Mouse (Mus musculus): ENCODE data around the gene Ulk4. TPM values are rescaled to one million over a fixed set of nuclear protein-coding genes. Genes with fewer than 3 reads are reported as not detected.

Ulk4 gene
- polyA plus RNA-seq, 1 experiment from 2014 or later: 213 TPM

GRCm38 (mm10) chr9:120933886-120934758 lies 342.9 kb downstream of the Ulk4 start:
- peak overlapping the region; percentile 94 for H3K9ac ChIP-seq (replicated peaks; ENCODE audit: low read length)
- 0% methylated on average over 51 of the region's 57 CpGs for WGBS
- peak; percentile 37 for ATAC-seq (replicated peaks; ENCODE audit: insufficient number of reproducible peaks, low FRiP score, low TSS enrichment, low read depth)
- DNase-seq (ENCODE audit: low spot score): peak; percentile 81
- peak overlapping the region; percentile 91 for H3K27ac ChIP-seq (replicated peaks; ENCODE audit: low read depth, low read length)
- H3K4me3 ChIP-seq (ENCODE audit: low read depth, low read length): peak overlapping the region; percentile 72
- no peaks in the 10 kb centered on the region for H3K27me3 ChIP-seq (ENCODE audit: control insufficient read depth, insufficient read depth, low read length)
- peak overlapping the region; percentile 89 for H3K4me2 ChIP-seq (ENCODE audit: low read depth, low read length)
- H3K4me1 ChIP-seq (ENCODE audit: control insufficient read depth, insufficient read depth, low read length): 0 out of 2 replicates have a peak, but pooled peaks cover 2% of the 10 kb centered on the region
- H3K9me3 ChIP-seq (replicated peaks; ENCODE audit: control insufficient read depth, low read length): no peaks in the 10 kb centered on the region
- H3K36me3 ChIP-seq (replicated peaks; ENCODE audit: control insufficient read depth, insufficient read depth, low read depth, low read length): no peaks in the 10 kb centered on the region

- DNase-seq (ENCODE audit: low spot score) (no peak), ATAC-seq (replicated peaks; ENCODE audit: insufficient number of reproducible peaks, low FRiP score, low TSS enrichment, low read depth) (no peak)
- Histone ChIP-seq H3K4me1 (ENCODE audit: control insufficient read depth, insufficient read depth, low read length) (0 out of 2 replicates have a peak, but pooled peaks cover 2% of the 10 kb centered on the region), H3K4me2 (ENCODE audit: low read depth, low read length) (peak overlapping the region; percentile 4; the same call in 1 of the 2 replicates), H3K4me3 (ENCODE audit: low read depth, low read length) (peak overlapping the region; percentile 72), H3K27ac (replicated peaks; ENCODE audit: low read depth, low read length) (peak overlapping the region; percentile 91), H3K9me3 (replicated peaks; ENCODE audit: control insufficient read depth, low read length) (no peaks in the 10 kb centered on the region), H3K27me3 (ENCODE audit: control insufficient read depth, insufficient read depth, low read length) (no peaks in the 10 kb centered on the region), H3K9ac (replicated peaks; ENCODE audit: low read length) (peak overlapping the region; percentile 94), H3K36me3 (replicated peaks; ENCODE audit: control insufficient read depth, insufficient read depth, low read depth, low read length) (no peaks in the 10 kb centered on the region)
- 1% methylated on average over 35 of the region's 58 CpGs for WGBS
Observed at GRCm38 (mm10) chr9:120933587-120933885, 343.5 kb downstream of the Ulk4 start.

- peak overlapping the region; percentile 72 for H3K4me3 ChIP-seq (ENCODE audit: low read depth, low read length)
- peak overlapping the region; percentile 21 for H3K4me2 ChIP-seq (ENCODE audit: low read depth, low read length)
- H3K4me1 ChIP-seq (ENCODE audit: control insufficient read depth, insufficient read depth, low read length): 0 out of 2 replicates have a peak, but pooled peaks cover 2% of the 10 kb centered on the region
- H3K9ac ChIP-seq (replicated peaks; ENCODE audit: low read length): peak overlapping the region; percentile 94
- H3K27ac ChIP-seq (replicated peaks; ENCODE audit: low read depth, low read length): peak overlapping the region; percentile 91
- WGBS: 5% methylated on average over 69 of the region's 78 CpGs
- no peaks in the 10 kb centered on the region for H3K36me3 ChIP-seq (replicated peaks; ENCODE audit: control insufficient read depth, insufficient read depth, low read depth, low read length)
- no peaks in the 10 kb centered on the region for H3K9me3 ChIP-seq (replicated peaks; ENCODE audit: control insufficient read depth, low read length)
- no peaks in the 10 kb centered on the region for H3K27me3 ChIP-seq (ENCODE audit: control insufficient read depth, insufficient read depth, low read length)
- peak; percentile 97 for DNase-seq (ENCODE audit: low spot score)
- ATAC-seq (replicated peaks; ENCODE audit: insufficient number of reproducible peaks, low FRiP score, low TSS enrichment, low read depth): peak; percentile 83
Observed at GRCm38 (mm10) chr9:120932797-120933586, 344.0 kb downstream of the Ulk4 start.

- H3K27ac ChIP-seq (replicated peaks; ENCODE audit: low read depth, low read length): no peak overlapping the region
- DNase-seq (ENCODE audit: low spot score): peak; percentile 20
Observed at GRCm38 (mm10) chr9:120932371-120932770, 344.6 kb downstream of the Ulk4 start.

GRCm38 (mm10) chr9:120930811-120931210 lies 346.2 kb downstream of the Ulk4 start:
- no peaks in the 10 kb centered on the region for H3K27me3 ChIP-seq (ENCODE audit: control insufficient read depth, insufficient read depth, low read length)
- H3K36me3 ChIP-seq (replicated peaks; ENCODE audit: control insufficient read depth, insufficient read depth, low read depth, low read length): no peaks in the 10 kb centered on the region
- no peaks in the 10 kb centered on the region for H3K9me3 ChIP-seq (replicated peaks; ENCODE audit: control insufficient read depth, low read length)
- ATAC-seq (replicated peaks; ENCODE audit: insufficient number of reproducible peaks, low FRiP score, low TSS enrichment, low read depth): no peak
- H3K4me1 ChIP-seq (ENCODE audit: control insufficient read depth, insufficient read depth, low read length): 0 out of 2 replicates have a peak, but pooled peaks cover 2% of the 10 kb centered on the region
- no peak overlapping the region for H3K4me3 ChIP-seq (ENCODE audit: low read depth, low read length)
- no peak overlapping the region for H3K27ac ChIP-seq (replicated peaks; ENCODE audit: low read depth, low read length)
- 81% methylated on average over 8 of the region's 8 CpGs for WGBS
- no peak overlapping the region for H3K9ac ChIP-seq (replicated peaks; ENCODE audit: low read length)
- H3K4me2 ChIP-seq (ENCODE audit: low read depth, low read length): no peak overlapping the region
- DNase-seq (ENCODE audit: low spot score): no peak

More at GRCm38 (mm10) chr9:120932371-120932770, 344.6 kb downstream of the Ulk4 start:
- 0 out of 2 replicates have a peak, but pooled peaks cover 2% of the 10 kb centered on the region for H3K4me1 ChIP-seq (ENCODE audit: control insufficient read depth, insufficient read depth, low read length)
- H3K9ac ChIP-seq (replicated peaks; ENCODE audit: low read length): no peak overlapping the region
- WGBS: 36% methylated on average over 6 of the region's 6 CpGs
- H3K36me3 ChIP-seq (replicated peaks; ENCODE audit: control insufficient read depth, insufficient read depth, low read depth, low read length): no peaks in the 10 kb centered on the region
- ATAC-seq (replicated peaks; ENCODE audit: insufficient number of reproducible peaks, low FRiP score, low TSS enrichment, low read depth): no peak
- H3K4me3 ChIP-seq (ENCODE audit: low read depth, low read length): no peak overlapping the region
- H3K4me2 ChIP-seq (ENCODE audit: low read depth, low read length): no peak overlapping the region
- no peaks in the 10 kb centered on the region for H3K27me3 ChIP-seq (ENCODE audit: control insufficient read depth, insufficient read depth, low read length)
- no peaks in the 10 kb centered on the region for H3K9me3 ChIP-seq (replicated peaks; ENCODE audit: control insufficient read depth, low read length)

- Histone ChIP-seq H3K9me3 (replicated peaks; ENCODE audit: control insufficient read depth, low read length) (no peaks in the 10 kb centered on the region), H3K4me1 (ENCODE audit: control insufficient read depth, insufficient read depth, low read length) (no peaks in the 10 kb centered on the region), H3K36me3 (replicated peaks; ENCODE audit: control insufficient read depth, insufficient read depth, low read depth, low read length) (no peaks in the 10 kb centered on the region), H3K27ac (replicated peaks; ENCODE audit: low read depth, low read length) (no peak overlapping the region), H3K27me3 (ENCODE audit: control insufficient read depth, insufficient read depth, low read length) (no peaks in the 10 kb centered on the region), H3K4me2 (ENCODE audit: low read depth, low read length) (no peak overlapping the region), H3K4me3 (ENCODE audit: low read depth, low read length) (no peak overlapping the region), H3K9ac (replicated peaks; ENCODE audit: low read length) (no peak overlapping the region)
- ATAC-seq (replicated peaks; ENCODE audit: insufficient number of reproducible peaks, low FRiP score, low TSS enrichment, low read depth): no peak
- no peak for DNase-seq (ENCODE audit: low spot score)
- WGBS: 95% methylated on average over 12 of the region's 12 CpGs
Observed at GRCm38 (mm10) chr9:120930021-120930420, 347.0 kb downstream of the Ulk4 start.

GRCm38 (mm10) chr9:120929081-120929480 lies 347.9 kb downstream of the Ulk4 start, which contains the start of gene Ctnnb1:
Ctnnb1 (plus strand) TSS chr9:120929216.
- no peaks in the 10 kb centered on the region for H3K36me3 ChIP-seq (replicated peaks; ENCODE audit: control insufficient read depth, insufficient read depth, low read depth, low read length)
- DNase-seq (ENCODE audit: low spot score) (no peak), ATAC-seq (replicated peaks; ENCODE audit: insufficient number of reproducible peaks, low FRiP score, low TSS enrichment, low read depth) (no peak)
- no peaks in the 10 kb centered on the region for H3K27me3 ChIP-seq (ENCODE audit: control insufficient read depth, insufficient read depth, low read length)
- H3K4me1 ChIP-seq (ENCODE audit: control insufficient read depth, insufficient read depth, low read length): no peaks in the 10 kb centered on the region
- 82% methylated on average over 11 of the region's 11 CpGs for WGBS
- no peak within 1 kb of the TSS for H3K9ac ChIP-seq (replicated peaks; ENCODE audit: low read length)
- H3K4me3 ChIP-seq (ENCODE audit: low read depth, low read length): no peak within 1 kb of the TSS
- H3K4me2 ChIP-seq (ENCODE audit: low read depth, low read length): no peak within 1 kb of the TSS
- H3K27ac ChIP-seq (replicated peaks; ENCODE audit: low read depth, low read length): no peak within 1 kb of the TSS
- H3K9me3 ChIP-seq (replicated peaks; ENCODE audit: control insufficient read depth, low read length): no peaks in the 10 kb centered on the region
